Mouse (Mus musculus) left cerebral cortex, postnatal 25 days (tissue): ENCODE measurements around the gene Kctd2. TPM values are rescaled to one million over a fixed set of nuclear protein-coding genes. Genes with fewer than 3 reads are reported as not detected.
"Not testable (repeated sequence)": the region's sequence is repeated elsewhere in the genome, so short reads cannot be mapped to it uniquely, and the experiment has no call there.

ENCODE experiments used
- DNase-seq, 2 experiments: peaks; one replicate each; pipeline ENCODE4 v3.0.0; 2022; ENCODE audit warnings: low spot score in 2 of 2, mixed read lengths in 1 of 2
- intact Hi-C: fragments of 180-260 bp; cut with DNase I; formaldehyde crosslinking; loops from one replicate; pipeline ENCODE4 v1.15.1; 2025
- total RNA-seq, 2 experiments: library from RNA; stranded (reverse); gene quantifications; 2 replicates each; pipeline ENCODE4 v1.2.3; 2021

Kctd2 gene
- total RNA-seq, 2 experiments from 2014 or later = 70.9 to 72.5 TPM

GRCm38 (mm10) chr11:115433342-115433741 is 13.4 kb downstream of the Kctd2 start:
- intact Hi-C loops = no loop called here

DNA sequence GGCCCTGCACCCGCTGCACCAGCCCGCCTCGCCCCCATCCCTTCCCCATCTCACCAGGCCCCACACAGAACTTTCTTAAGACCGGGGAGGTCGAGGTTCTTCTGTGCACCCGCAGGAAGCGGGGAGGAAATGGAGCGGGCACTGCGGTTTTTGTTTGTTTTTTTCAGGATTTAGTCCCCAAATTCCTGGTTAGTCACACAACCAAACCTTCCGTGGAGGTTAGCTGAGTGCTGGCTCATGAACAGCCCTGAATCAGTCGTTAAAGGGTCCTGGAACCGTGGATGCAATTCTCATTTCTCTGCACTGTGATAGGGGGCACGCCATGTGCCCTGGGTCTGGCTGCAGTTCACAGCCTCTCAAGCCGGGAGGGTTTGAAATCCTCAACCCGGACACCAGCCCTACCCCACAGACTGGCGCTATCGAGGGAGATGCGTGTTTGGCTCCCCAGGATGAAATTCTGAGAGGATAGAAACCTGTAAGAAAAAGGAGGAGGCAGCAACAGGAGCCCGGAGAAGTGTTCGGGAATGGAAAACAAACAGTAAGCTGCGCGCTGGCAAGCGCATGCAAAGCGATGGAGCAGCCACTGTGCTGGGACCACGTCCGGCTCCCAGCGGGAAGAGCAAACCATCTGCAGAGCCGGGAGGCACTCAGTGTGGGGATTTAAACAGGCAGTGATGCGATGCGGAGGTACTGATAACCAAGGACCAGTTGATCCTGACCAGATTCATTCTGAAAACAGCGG is 15.8 kb downstream of the Kctd2 start:
- peak; percentile 38 to 39 for DNase-seq
- intact Hi-C loops = no loop called here

More at GRCm38 (mm10) chr11:115433342-115433741, 13.4 kb downstream of the Kctd2 start:
- no peak for DNase-seq

- intact Hi-C loops = no loop called here
- DNase-seq = peak in 1 of 2 experiments; percentile 66
These were observed 17.7 kb downstream of the Kctd2 start for GRCm38 (mm10) chr11:115437571-115438122.

DNA sequence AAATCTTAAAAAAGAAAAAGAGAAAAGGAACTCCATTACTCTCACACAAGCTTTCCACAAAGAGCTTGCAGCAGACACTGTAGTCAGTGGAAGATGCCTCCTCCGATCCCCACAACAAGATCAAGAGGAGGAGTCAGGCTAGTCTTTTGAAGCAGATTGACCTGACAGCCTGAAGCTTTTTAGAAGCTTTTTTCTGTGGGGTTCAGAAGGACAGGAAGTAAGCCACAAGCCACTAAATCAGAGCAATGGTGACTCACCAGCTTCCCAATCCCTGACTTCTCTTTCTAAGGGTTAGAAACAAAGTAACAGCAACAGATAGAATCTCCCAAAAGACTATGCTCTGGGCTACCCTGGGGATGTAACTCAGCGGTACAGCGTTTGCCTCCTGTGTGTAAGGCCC is 19.4 kb downstream of the Kctd2 start:
- intact Hi-C loops = no loop called here
- DNase-seq = no peak

DNA sequence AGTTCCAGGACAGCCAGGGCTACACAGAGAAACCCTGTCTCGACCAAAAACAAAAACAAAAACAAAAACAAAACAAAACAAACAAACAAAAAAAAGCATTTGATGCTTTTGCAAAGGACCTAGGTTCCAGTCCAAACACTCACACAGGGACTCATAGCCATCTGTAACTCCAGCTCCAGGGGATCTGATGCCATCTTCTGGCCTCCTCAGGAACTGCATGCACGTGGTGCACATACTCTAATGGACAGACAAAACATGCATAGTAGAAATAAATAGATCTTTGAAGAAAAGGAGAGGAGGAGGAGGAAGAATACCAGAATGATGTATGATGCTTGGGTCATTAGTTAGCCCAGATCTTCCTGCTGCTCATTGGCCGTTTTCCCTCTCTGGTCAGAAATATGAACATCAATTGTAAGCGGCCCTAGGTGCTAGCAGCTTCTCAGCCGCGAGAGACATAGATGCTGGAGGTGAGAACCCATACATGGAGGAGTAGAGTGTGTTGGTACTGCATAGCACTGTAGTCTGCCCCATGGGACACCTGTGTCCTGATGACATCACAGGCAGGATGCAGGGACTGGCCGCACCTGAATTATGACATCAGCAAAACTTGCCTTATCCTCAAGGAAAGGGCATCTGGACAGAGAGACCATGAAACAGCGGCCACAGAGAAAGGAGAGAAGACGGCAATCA is 20.1 kb downstream of the Kctd2 start, which contains the start of gene Trim80:
TSS of gene Trim80 (plus strand) at position 640 of the 690 bp plus-strand sequence.
- intact Hi-C loops = no loop called here
- DNase-seq = no peak

GRCm38 (mm10) chr11:115441417-115441816 is 21.5 kb downstream of the Kctd2 start:
- no peak for DNase-seq
- intact Hi-C loops = no loop called here

DNA sequence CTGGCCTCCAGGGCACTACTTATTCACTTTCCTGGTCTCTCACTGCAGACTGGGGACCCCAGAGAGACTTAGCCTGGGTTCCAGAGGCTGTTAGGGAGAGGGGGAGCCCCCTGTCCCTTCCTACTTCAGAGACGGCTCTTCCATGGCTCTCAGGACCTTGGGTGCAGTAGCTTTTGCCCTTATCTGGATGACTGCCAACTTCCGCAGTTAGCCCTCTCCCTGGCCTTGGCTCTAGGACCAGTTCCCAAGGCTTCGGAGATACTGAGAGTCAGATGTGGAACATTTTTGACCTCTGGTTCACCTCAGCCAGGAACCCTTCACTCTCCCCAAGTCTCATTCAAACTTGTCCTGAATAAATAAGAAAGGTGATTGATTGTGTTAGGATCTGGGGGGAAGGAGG is 27.0 kb downstream of the Kctd2 start:
- no peak for DNase-seq
- intact Hi-C loops = no loop called here

- intact Hi-C loops = no loop called here
- DNase-seq = no peak
These were observed 27.5 kb downstream of the Kctd2 start for GRCm38 (mm10) chr11:115447321-115447885.

DNA sequence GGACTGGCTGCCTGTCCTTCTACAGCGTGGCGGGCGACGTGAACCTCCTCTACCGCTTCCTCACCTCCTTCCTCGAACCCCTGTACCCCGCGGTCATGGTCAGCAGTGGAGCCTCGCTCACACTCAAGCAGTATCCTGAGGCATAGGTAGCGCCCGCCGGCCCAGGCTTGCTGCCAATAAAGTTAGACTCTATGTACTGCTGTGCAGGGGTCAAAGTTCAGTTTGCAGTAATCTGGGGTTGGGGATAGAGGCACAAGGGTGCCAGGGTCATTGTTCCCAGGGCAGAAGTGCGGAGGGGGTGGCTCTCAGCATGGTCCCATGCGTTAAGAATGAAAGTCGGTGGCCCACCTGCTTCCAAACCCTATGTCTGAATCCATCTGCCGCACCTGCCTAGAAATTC is 28.1 kb downstream of the Kctd2 start:
- no peak for DNase-seq
- intact Hi-C loops = no loop called here

DNA sequence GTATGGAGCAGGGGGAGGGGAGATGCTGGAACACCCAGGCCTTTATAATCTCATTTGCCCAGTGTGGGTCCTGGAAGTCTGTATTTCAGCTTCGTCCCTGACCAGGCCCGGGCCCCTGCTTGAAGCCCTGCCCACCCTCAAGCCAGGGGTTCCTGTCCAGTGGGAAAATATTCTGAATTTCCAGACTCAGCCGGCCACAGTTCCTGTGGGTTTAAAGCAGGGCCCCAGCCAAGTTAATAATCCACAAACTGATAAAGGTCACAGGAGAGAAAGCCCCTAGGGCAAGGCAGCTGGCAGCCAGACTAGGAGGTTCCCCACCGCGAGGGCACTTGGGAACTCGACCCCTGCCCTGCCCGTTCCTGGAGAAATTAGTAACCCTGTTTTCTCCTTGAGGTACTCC is 29.1 kb downstream of the Kctd2 start:
- intact Hi-C loops = no loop called here
- no peak for DNase-seq

DNA sequence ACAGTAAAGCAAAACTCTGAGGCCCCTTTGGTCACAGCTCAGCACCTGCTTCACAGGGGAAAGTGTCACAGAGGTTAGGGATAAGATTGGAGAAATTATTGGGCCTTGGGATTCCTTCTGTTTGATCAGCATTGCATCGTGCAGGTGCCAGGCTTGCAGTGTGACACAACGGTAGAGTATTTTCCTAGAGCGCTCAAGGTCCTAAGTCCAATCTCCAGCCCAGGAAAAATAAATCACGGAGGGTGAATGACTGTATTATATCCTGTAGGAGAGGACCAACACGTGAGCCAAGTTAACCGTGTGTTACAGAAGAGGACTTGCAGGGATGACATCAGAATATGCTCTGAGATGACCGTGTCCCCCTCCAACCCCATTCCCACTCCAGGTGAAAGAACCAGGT is 30.2 kb downstream of the Kctd2 start:
- intact Hi-C loops = no loop called here
- DNase-seq = no peak

- DNase-seq = no peak
- intact Hi-C loops = no loop called here
These were observed 31.9 kb downstream of the Kctd2 start for GRCm38 (mm10) chr11:115451781-115452241.

DNA sequence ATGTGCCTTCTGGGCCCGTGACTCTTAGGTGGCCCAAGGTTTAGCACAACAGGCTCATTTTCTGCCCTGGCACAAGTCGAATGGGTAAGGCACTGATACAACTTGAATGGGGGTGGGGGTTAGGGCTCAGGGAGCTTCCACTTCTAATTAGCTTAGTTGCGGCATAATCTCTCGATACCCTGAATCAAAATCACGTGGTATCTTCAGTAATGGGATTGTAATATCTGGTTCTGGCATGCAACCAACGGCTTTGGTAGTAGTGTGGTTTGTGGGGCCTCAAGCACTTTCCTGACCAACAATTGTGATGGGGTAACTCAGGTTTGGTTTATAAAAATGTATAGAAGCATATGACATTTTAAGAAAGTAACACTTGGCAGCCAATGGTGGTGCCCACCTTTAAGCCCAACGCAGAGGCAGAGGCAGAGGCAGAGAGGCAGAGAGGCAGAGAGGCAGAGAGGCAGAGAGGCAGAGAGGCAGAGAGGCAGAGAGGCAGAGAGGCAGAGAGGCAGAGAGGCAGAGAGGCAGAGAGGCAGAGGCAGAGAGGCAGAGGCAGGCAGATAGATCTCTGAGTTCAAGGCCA is 32.4 kb downstream of the Kctd2 start:
- intact Hi-C loops = no loop called here

DNA sequence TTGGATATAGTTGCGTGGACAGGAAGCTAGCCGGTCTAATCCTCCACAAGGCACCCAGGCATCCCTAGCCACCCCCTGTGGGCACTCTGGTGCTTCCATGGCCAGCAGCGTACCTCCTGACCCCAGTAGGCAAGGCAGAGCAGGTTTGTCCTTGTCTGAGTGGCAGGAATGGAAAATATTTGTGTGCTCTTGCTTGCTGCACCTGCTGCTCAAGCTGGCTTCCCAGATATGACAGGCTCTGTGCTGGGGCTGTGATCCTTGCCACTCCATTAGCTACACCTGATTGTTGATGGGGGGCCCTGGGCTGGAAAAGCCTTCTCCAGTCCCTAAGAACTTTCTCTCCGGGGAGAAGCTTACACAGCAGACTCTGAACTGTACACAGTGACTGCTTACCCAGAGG is 33.4 kb downstream of the Kctd2 start:
- no peak for DNase-seq
- intact Hi-C loops = no loop called here

More for the DNA sequence above, 32.4 kb downstream of the Kctd2 start:
- no peak for DNase-seq

GRCm38 (mm10) chr11:115454822-115455221 is 34.9 kb downstream of the Kctd2 start:
- DNase-seq, intact Hi-C loops: not testable (repeated sequence)

DNA sequence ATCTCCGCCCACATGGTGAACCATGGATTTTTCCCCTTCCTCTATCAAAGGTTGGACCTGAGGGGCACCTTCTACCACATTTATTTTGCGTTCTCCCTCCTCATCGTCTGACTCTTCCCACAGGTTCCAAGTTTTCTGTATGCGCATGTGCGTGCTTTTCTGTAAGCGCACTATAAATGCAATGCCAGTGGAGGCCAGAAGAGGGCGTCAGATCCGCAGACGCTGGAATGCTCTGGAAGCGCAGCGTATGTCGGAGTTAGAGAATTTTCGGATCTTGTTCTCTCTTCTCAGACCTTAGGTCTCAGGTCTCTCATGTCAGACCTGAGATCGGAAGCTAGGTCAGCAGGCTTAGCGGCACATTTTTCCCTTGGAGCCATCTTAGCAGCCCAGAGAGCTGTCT is 35.7 kb downstream of the Kctd2 start:
- intact Hi-C loops = no loop called here
- no peak for DNase-seq

- intact Hi-C loops = no loop called here
- no peak for DNase-seq
These were observed 36.3 kb downstream of the Kctd2 start for GRCm38 (mm10) chr11:115456182-115456581.

GRCm38 (mm10) chr11:115457405-115457804 is 37.5 kb downstream of the Kctd2 start:
- intact Hi-C loops = no loop called here
- DNase-seq = no peak

DNA sequence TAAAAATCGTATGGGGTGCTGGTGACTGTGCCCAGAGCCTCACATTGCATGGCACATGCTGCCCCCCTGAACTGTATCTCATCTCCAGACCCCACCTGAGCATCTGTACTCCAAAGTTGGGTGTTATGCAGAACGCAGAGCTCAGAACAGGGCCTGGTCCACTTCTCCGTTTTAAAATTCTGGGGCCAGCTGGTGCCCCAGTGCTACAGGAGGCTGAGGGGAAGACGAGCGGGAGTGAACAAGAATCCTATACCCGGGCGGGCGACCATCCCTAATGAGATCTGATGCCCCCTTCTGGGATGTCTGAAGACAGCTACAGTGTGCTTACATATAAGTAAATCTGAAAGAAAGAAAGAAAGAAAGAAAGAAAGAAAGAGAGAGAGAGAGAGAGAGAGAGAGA is 41.0 kb downstream of the Kctd2 start:
- intact Hi-C loops = no loop called here
- DNase-seq = no peak

DNA sequence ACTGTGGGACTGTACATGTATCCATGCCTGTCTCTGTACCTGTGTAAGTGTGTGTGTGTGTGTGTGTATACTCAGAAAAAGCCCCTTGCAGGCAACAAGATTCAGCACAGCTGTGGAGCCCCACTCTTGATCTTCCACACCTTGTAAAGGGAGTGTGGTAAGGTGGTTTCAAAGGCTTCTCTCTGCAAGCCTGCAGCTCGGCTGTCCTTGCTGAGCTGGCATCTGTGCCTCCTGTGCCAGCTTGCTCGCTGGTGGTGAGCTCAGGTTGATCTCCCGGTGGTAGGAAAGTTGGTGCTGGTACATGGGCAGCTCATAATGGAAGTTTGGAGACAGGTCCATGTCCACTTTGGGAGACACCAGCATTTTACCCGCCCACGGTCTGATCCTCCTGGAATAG is 41.9 kb downstream of the Kctd2 start:
- DNase-seq = no peak
- intact Hi-C loops = no loop called here
